Mouse (Mus musculus) hindlimb bud, embryonic 11.5 days (tissue): ENCODE data around the gene Ranbp6.

ENCODE experiments used
- DNase-seq: peaks from one replicate; pipeline ENCODE4 v3.0.0-alpha.2; 2012; ENCODE audit warnings: low read depth, low spot score; ENCODE audit errors: extremely low spot score

The Ranbp6 gene

GRCm38 (mm10) chr19:29812581-29813460 lies at the start of gene Ranbp6:
Gene Ranbp6 (minus strand): TSS chr19:29812974.
- DNase-seq: no peak

GRCm38 (mm10) chr19:29860816-29861215 lies 48.0 kb upstream of the Ranbp6 start:
- no peak for DNase-seq

GRCm38 (mm10) chr19:29857267-29857666 lies 44.5 kb upstream of the Ranbp6 start:
- no peak for DNase-seq

- DNase-seq: no peak
These were observed 40.9 kb upstream of the Ranbp6 start for GRCm38 (mm10) chr19:29853711-29854110.

GRCm38 (mm10) chr19:29851036-29851690 lies 38.4 kb upstream of the Ranbp6 start:
- no peak for DNase-seq

- DNase-seq: no peak
These were observed 37.3 kb upstream of the Ranbp6 start for GRCm38 (mm10) chr19:29849924-29850551.

- no peak for DNase-seq
These were observed 31.4 kb upstream of the Ranbp6 start for GRCm38 (mm10) chr19:29844036-29844661.

GRCm38 (mm10) chr19:29843641-29844035 lies 30.9 kb upstream of the Ranbp6 start:
- no peak for DNase-seq

- DNase-seq: peak; percentile 8
These were observed 30.2 kb upstream of the Ranbp6 start for GRCm38 (mm10) chr19:29842973-29843372.

- DNase-seq: no peak
These were observed 27.9 kb upstream of the Ranbp6 start for GRCm38 (mm10) chr19:29840642-29841041.

- no peak for DNase-seq
These were observed 25.9 kb upstream of the Ranbp6 start for GRCm38 (mm10) chr19:29838636-29839135.

- no peak for DNase-seq
These were observed 25.4 kb upstream of the Ranbp6 start for GRCm38 (mm10) chr19:29838171-29838570.

GRCm38 (mm10) chr19:29835364-29836034 lies 22.7 kb upstream of the Ranbp6 start:
- no peak for DNase-seq

GRCm38 (mm10) chr19:29830911-29831310 lies 18.1 kb upstream of the Ranbp6 start:
- no peak for DNase-seq

- no peak for DNase-seq
These were observed 15.8 kb upstream of the Ranbp6 start for GRCm38 (mm10) chr19:29828558-29828957.

- no peak for DNase-seq
These were observed 13.9 kb upstream of the Ranbp6 start for GRCm38 (mm10) chr19:29826686-29827085.

GRCm38 (mm10) chr19:29825003-29825402 lies 12.2 kb upstream of the Ranbp6 start:
- no peak for DNase-seq

GRCm38 (mm10) chr19:29824034-29824700 lies 11.4 kb upstream of the Ranbp6 start:
- no peak for DNase-seq

- DNase-seq: no peak
These were observed 10.8 kb upstream of the Ranbp6 start for GRCm38 (mm10) chr19:29823456-29824010.

- no peak for DNase-seq
These were observed 8.2 kb upstream of the Ranbp6 start for GRCm38 (mm10) chr19:29820966-29821365.
